Mouse (Mus musculus): Measurements from ENCODE around the gene Dnajc30.

Gene Dnajc30

GRCm38 (mm10) chr5:135109017-135109416 is 45.0 kb downstream of the Dnajc30 start:
- DNase-seq (ENCODE audit: low spot score in 2 of 2), result no peak

GRCm38 (mm10) chr5:135109426-135109825 is 45.4 kb downstream of the Dnajc30 start:
- no peak for DNase-seq (ENCODE audit: low spot score in 2 of 2)

- DNase-seq (ENCODE audit: low spot score in 2 of 2), result no peak
Observed at GRCm38 (mm10) chr5:135109976-135110375, 46.0 kb downstream of the Dnajc30 start.

- DNase-seq (ENCODE audit: low spot score in 2 of 2), result no peak
Observed at GRCm38 (mm10) chr5:135113782-135114181, 49.8 kb downstream of the Dnajc30 start.

- no peak for DNase-seq (ENCODE audit: low spot score in 2 of 2)
Observed at GRCm38 (mm10) chr5:135115241-135115640, 51.2 kb downstream of the Dnajc30 start.

Data from thymus, postnatal 10 days (tissue).